Mouse (Mus musculus) neutrophil, adult 5-6 weeks (primary cell): ENCODE data around the gene Ccdc51. TPM values are rescaled to one million over a fixed set of nuclear protein-coding genes. Genes with fewer than 3 reads are reported as not detected.

ENCODE experiments used
- ATAC-seq: fragments of 151-379, 151-347 bp; 2 replicates; pipeline ENCODE4 v1.8.0; 2017; ENCODE audit warnings: mild to moderate bottlenecking, moderate TSS enrichment; ENCODE audit not compliant: insufficient number of reproducible peaks, poor library complexity, low FRiP score, severe bottlenecking; ENCODE audit errors: extremely low read depth
- total RNA-seq: library from RNA; stranded (forward); fragments of 200-1000 nt; gene quantifications from 2 replicates; pipeline ENCODE4 v1.2.3, GENCODE M21; 2017

Gene Ccdc51
- total RNA-seq, 1 experiment from 2014 or later, result 5.8 TPM

GRCm38 (mm10) chr9:109093786-109094552 is 11.7 kb downstream of the Ccdc51 start:
- ATAC-seq, result no peak

- ATAC-seq, result no peak
Observed at GRCm38 (mm10) chr9:109094553-109095136, 12.4 kb downstream of the Ccdc51 start.

- peak; percentile 10; the same call in 1 of the 2 replicates for ATAC-seq
Observed at GRCm38 (mm10) chr9:109095137-109095982, 13.1 kb downstream of the Ccdc51 start, which contains the start of gene Plxnb1. Gene Plxnb1 (plus strand): TSS chr9:109095389.

GRCm38 (mm10) chr9:109096251-109096661 is 14.0 kb downstream of the Ccdc51 start:
- ATAC-seq, result no peak

GRCm38 (mm10) chr9:109096856-109097255 is 14.6 kb downstream of the Ccdc51 start:
- ATAC-seq, result no peak

GRCm38 (mm10) chr9:109097291-109097690 is 15.0 kb downstream of the Ccdc51 start:
- no peak for ATAC-seq

GRCm38 (mm10) chr9:109097831-109098230 is 15.5 kb downstream of the Ccdc51 start:
- no peak for ATAC-seq

GRCm38 (mm10) chr9:109098366-109098765 is 16.1 kb downstream of the Ccdc51 start:
- ATAC-seq, result no peak

GRCm38 (mm10) chr9:109098969-109099368 is 16.7 kb downstream of the Ccdc51 start:
- no peak for ATAC-seq

GRCm38 (mm10) chr9:109100307-109100928 is 18.1 kb downstream of the Ccdc51 start:
- ATAC-seq, result no peak

- ATAC-seq, result no peak
Observed at GRCm38 (mm10) chr9:109101933-109102445, 19.7 kb downstream of the Ccdc51 start.

- ATAC-seq, result no peak
Observed at GRCm38 (mm10) chr9:109102541-109102940, 20.2 kb downstream of the Ccdc51 start.

- ATAC-seq, result no peak
Observed at GRCm38 (mm10) chr9:109103250-109103649, 21.0 kb downstream of the Ccdc51 start.

- ATAC-seq, result no peak
Observed at GRCm38 (mm10) chr9:109104083-109104482, 21.8 kb downstream of the Ccdc51 start.

GRCm38 (mm10) chr9:109105011-109105410 is 22.7 kb downstream of the Ccdc51 start:
- ATAC-seq, result no peak

GRCm38 (mm10) chr9:109105648-109106047 is 23.4 kb downstream of the Ccdc51 start:
- ATAC-seq, result no peak

- ATAC-seq, result no peak
Observed at GRCm38 (mm10) chr9:109107341-109107740, 25.0 kb downstream of the Ccdc51 start.

GRCm38 (mm10) chr9:109110240-109110639 is 27.9 kb downstream of the Ccdc51 start:
- no peak for ATAC-seq

- ATAC-seq, result no peak
Observed at GRCm38 (mm10) chr9:109111101-109111500, 28.8 kb downstream of the Ccdc51 start.
